Mouse (Mus musculus): ENCODE data around the gene Lct. TPM values are rescaled to one million over a fixed set of nuclear protein-coding genes. Genes with fewer than 3 reads are reported as not detected.

The Lct gene
- 0.01 TPM for polyA plus RNA-seq (2012; fragmentation: generic; extraction: Trizol)

GRCm38 (mm10) chr1:128328218-128328617 lies at the start of gene Lct:
Lct (minus strand) TSS chr1:128328318.
- TF ChIP-seq SRF (IDR thresholded peaks at IDR 0.05; ENCODE audit: control insufficient read depth, insufficient read length, low read depth), result no peak
- TF ChIP-seq CEBPB (IDR thresholded peaks at IDR 0.05; ENCODE audit: insufficient read depth, poor library complexity, severe bottlenecking), result no peak
- TF ChIP-seq USF1 (IDR thresholded peaks at IDR 0.05; ENCODE audit: low read depth), result no peak
- no peak for TF ChIP-seq TCF3 (IDR thresholded peaks at IDR 0.05; ENCODE audit: insufficient read length, low read depth)
- TF ChIP-seq TCF12 (IDR thresholded peaks at IDR 0.05; ENCODE audit: insufficient read depth, poor library complexity, severe bottlenecking), result no peak
- TF ChIP-seq MYOD1 (IDR thresholded peaks at IDR 0.05; ENCODE audit: control insufficient read depth in 1 of 3, insufficient read length in 2 of 3, low read depth in 2 of 3), result no peak
- no peak for TF ChIP-seq POLR2A (IDR thresholded peaks at IDR 0.05; ENCODE audit: insufficient read length, low read depth)
- no peak for TF ChIP-seq E2F4 (IDR thresholded peaks at IDR 0.05; ENCODE audit: insufficient read depth)
- Histone ChIP-seq H3K27me3 (ENCODE audit: control insufficient read depth, insufficient read depth, insufficient read length) (no peaks in the 10 kb centered on the region), H3K79me2 (ENCODE audit: control insufficient read depth, insufficient read depth) (no peaks in the 10 kb centered on the region), H3K36me3 (ENCODE audit: control insufficient read depth, insufficient read depth) (peaks cover 13% of the 10 kb centered on the region), H3ac (ENCODE audit: control insufficient read depth, insufficient read length) (no peak within 1 kb of the TSS), H3K4me3 (no peak within 1 kb of the TSS), H3K4me2 (ENCODE audit: low read depth) (no peak within 1 kb of the TSS)

GRCm38 (mm10) chr1:128376841-128377240 lies 48.7 kb upstream of the Lct start:
- Histone ChIP-seq H3ac (ENCODE audit: control insufficient read depth, insufficient read length) (no peak overlapping the region), H3K27me3 (ENCODE audit: control insufficient read depth, insufficient read depth, insufficient read length) (no peaks in the 10 kb centered on the region), H3K4me3 (no peak overlapping the region), H3K79me2 (ENCODE audit: control insufficient read depth, insufficient read depth) (peaks cover 6% of the 10 kb centered on the region), H3K4me2 (ENCODE audit: low read depth) (no peak overlapping the region), H3K36me3 (ENCODE audit: control insufficient read depth, insufficient read depth) (peaks cover 43% of the 10 kb centered on the region)
- no peak for TF ChIP-seq TCF12 (IDR thresholded peaks at IDR 0.05; ENCODE audit: insufficient read depth, poor library complexity, severe bottlenecking)
- TF ChIP-seq POLR2AphosphoS2 (IDR thresholded peaks at IDR 0.05; ENCODE audit: insufficient read length, low read depth), result no peak
- TF ChIP-seq CEBPB (IDR thresholded peaks at IDR 0.05; ENCODE audit: insufficient read depth, poor library complexity, severe bottlenecking), result no peak
- no peak for TF ChIP-seq MYOD1 (IDR thresholded peaks at IDR 0.05; ENCODE audit: control insufficient read depth in 1 of 3, insufficient read length in 2 of 3, low read depth in 2 of 3)
- no peak for TF ChIP-seq REST (IDR thresholded peaks at IDR 0.05; ENCODE audit: insufficient read depth, insufficient read length)
- TF ChIP-seq E2F4 (IDR thresholded peaks at IDR 0.05; ENCODE audit: insufficient read depth), result no peak
- TF ChIP-seq MAX (IDR thresholded peaks at IDR 0.05; ENCODE audit: low read depth), result no peak
- no peak for TF ChIP-seq MYOG (IDR thresholded peaks at IDR 0.05; ENCODE audit: control insufficient read depth in 1 of 3, insufficient read depth in 1 of 3, insufficient read length in 2 of 3, low read depth in 2 of 3)
- TF ChIP-seq SRF (IDR thresholded peaks at IDR 0.05; ENCODE audit: control insufficient read depth, insufficient read length, low read depth), result no peak
- TF ChIP-seq POLR2A (IDR thresholded peaks at IDR 0.05; ENCODE audit: insufficient read length, low read depth), result no peak
- TF ChIP-seq USF1 (IDR thresholded peaks at IDR 0.05; ENCODE audit: low read depth), result no peak
- TF ChIP-seq TCF3 (IDR thresholded peaks at IDR 0.05; ENCODE audit: insufficient read length, low read depth), result no peak

GRCm38 (mm10) chr1:128372143-128372860 lies 44.2 kb upstream of the Lct start:
- no peak for TF ChIP-seq USF1 (IDR thresholded peaks at IDR 0.05; ENCODE audit: low read depth)
- TF ChIP-seq TCF3 (IDR thresholded peaks at IDR 0.05; ENCODE audit: insufficient read length, low read depth), result no peak
- TF ChIP-seq E2F4 (IDR thresholded peaks at IDR 0.05; ENCODE audit: insufficient read depth), result no peak
- no peak for TF ChIP-seq POLR2AphosphoS2 (IDR thresholded peaks at IDR 0.05; ENCODE audit: insufficient read length, low read depth)
- TF ChIP-seq POLR2A (IDR thresholded peaks at IDR 0.05; ENCODE audit: insufficient read length, low read depth), result no peak
- TF ChIP-seq SRF (IDR thresholded peaks at IDR 0.05; ENCODE audit: control insufficient read depth, insufficient read length, low read depth), result no peak
- TF ChIP-seq REST (IDR thresholded peaks at IDR 0.05; ENCODE audit: insufficient read depth, insufficient read length), result no peak
- no peak for TF ChIP-seq TCF12 (IDR thresholded peaks at IDR 0.05; ENCODE audit: insufficient read depth, poor library complexity, severe bottlenecking)
- no peak for TF ChIP-seq MYOG (IDR thresholded peaks at IDR 0.05; ENCODE audit: control insufficient read depth in 1 of 3, insufficient read depth in 1 of 3, insufficient read length in 2 of 3, low read depth in 2 of 3)
- TF ChIP-seq MAX (IDR thresholded peaks at IDR 0.05; ENCODE audit: low read depth), result no peak
- TF ChIP-seq CEBPB (IDR thresholded peaks at IDR 0.05; ENCODE audit: insufficient read depth, poor library complexity, severe bottlenecking), result no peak
- TF ChIP-seq MYOD1 (IDR thresholded peaks at IDR 0.05; ENCODE audit: control insufficient read depth in 1 of 3, insufficient read length in 2 of 3, low read depth in 2 of 3), result no peak
- Histone ChIP-seq H3K4me3 (no peak overlapping the region), H3K79me2 (ENCODE audit: control insufficient read depth, insufficient read depth) (no peaks in the 10 kb centered on the region), H3K36me3 (ENCODE audit: control insufficient read depth, insufficient read depth) (peaks cover 35% of the 10 kb centered on the region), H3K27me3 (ENCODE audit: control insufficient read depth, insufficient read depth, insufficient read length) (no peaks in the 10 kb centered on the region), H3ac (ENCODE audit: control insufficient read depth, insufficient read length) (no peak overlapping the region), H3K4me2 (ENCODE audit: low read depth) (no peak overlapping the region)

GRCm38 (mm10) chr1:128368732-128369441 lies 40.8 kb upstream of the Lct start:
- no peaks in the 10 kb centered on the region for H3K79me2 ChIP-seq (ENCODE audit: control insufficient read depth, insufficient read depth)

More at GRCm38 (mm10) chr1:128368732-128369441, 40.8 kb upstream of the Lct start:
- no peak overlapping the region for H3K4me2 ChIP-seq (ENCODE audit: low read depth)
- TF ChIP-seq MYOG (IDR thresholded peaks at IDR 0.05; ENCODE audit: control insufficient read depth in 1 of 3, insufficient read depth in 1 of 3, insufficient read length in 2 of 3, low read depth in 2 of 3), result no peak
- no peak for TF ChIP-seq TCF3 (IDR thresholded peaks at IDR 0.05; ENCODE audit: insufficient read length, low read depth)
- TF ChIP-seq CEBPB (IDR thresholded peaks at IDR 0.05; ENCODE audit: insufficient read depth, poor library complexity, severe bottlenecking), result no peak
- no peak for TF ChIP-seq REST (IDR thresholded peaks at IDR 0.05; ENCODE audit: insufficient read depth, insufficient read length)
- no peak for TF ChIP-seq POLR2A (IDR thresholded peaks at IDR 0.05; ENCODE audit: insufficient read length, low read depth)
- TF ChIP-seq SRF (IDR thresholded peaks at IDR 0.05; ENCODE audit: control insufficient read depth, insufficient read length, low read depth), result no peak
- no peak for TF ChIP-seq USF1 (IDR thresholded peaks at IDR 0.05; ENCODE audit: low read depth)
- no peak for TF ChIP-seq TCF12 (IDR thresholded peaks at IDR 0.05; ENCODE audit: insufficient read depth, poor library complexity, severe bottlenecking)
- no peak for TF ChIP-seq MYOD1 (IDR thresholded peaks at IDR 0.05; ENCODE audit: control insufficient read depth in 1 of 3, insufficient read length in 2 of 3, low read depth in 2 of 3)
- H3K4me3 ChIP-seq, result no peak overlapping the region
- H3K27me3 ChIP-seq (ENCODE audit: control insufficient read depth, insufficient read depth, insufficient read length), result no peaks in the 10 kb centered on the region
- H3K36me3 ChIP-seq (ENCODE audit: control insufficient read depth, insufficient read depth), result peaks cover 30% of the 10 kb centered on the region
- H3ac ChIP-seq (ENCODE audit: control insufficient read depth, insufficient read length), result no peak overlapping the region

All from myocyte (in vitro differentiated cells).